Mouse (Mus musculus) hindlimb bud, embryonic 11.5 days (tissue): ENCODE results near the gene Myh7b.
"Not testable (repeated sequence)": the region's sequence is repeated elsewhere in the genome, so short reads cannot be mapped to it uniquely, and the experiment has no call there.

Experiments used
- DNase-seq: peaks from one replicate; pipeline ENCODE4 v3.0.0-alpha.2; 2012; ENCODE audit warnings: low read depth, low spot score; ENCODE audit errors: extremely low spot score

Gene Myh7b

DNA sequence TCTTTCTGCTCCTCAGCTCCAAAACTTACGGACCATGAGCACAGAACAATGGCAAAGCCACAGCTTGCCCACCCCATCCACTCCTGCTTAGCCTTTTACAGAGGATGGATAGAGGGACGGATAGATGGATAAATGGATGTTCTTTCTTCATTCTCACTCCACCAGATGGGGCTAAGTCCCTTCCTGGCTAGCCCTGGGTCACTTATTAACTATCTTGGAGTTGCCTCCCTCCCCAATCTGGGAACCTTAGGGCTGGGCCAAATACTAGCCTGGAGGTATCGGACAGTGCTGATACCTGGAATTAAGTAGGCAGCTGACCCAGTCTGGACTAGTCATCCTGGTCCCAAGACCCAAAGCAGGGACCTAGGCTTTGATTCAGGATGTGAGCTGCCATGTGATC, 7.3 kb upstream of the Myh7b start:
- DNase-seq, result no peak

- no peak for DNase-seq
These were observed 6.3 kb upstream of the Myh7b start for GRCm38 (mm10) chr2:155604560-155605235.

DNA sequence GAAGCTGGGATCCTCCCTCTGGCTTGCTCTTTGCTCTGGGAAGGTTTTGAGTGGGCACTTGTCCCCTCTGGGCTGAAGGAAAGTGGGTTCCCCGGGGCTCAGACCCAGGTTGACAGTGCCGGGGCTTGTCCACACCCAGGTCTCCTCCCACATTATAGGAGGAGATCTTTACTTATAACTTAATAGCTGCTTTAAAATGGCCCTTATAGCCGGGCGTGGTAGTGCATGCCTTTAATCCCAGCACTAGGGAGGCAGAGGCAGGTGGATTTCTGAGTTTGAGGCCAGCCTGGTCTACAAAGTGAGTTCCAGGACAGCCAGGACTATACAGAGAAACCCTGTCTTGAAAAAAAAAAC, 5.8 kb upstream of the Myh7b start:
- DNase-seq, result not testable (repeated sequence)

GRCm38 (mm10) chr2:155606360-155606759, 4.7 kb upstream of the Myh7b start:
- DNase-seq, result no peak

GRCm38 (mm10) chr2:155611834-155612550, 980 bp downstream of the Myh7b start:
- no peak for DNase-seq

- DNase-seq, result no peak
These were observed 2.3 kb downstream of the Myh7b start for GRCm38 (mm10) chr2:155613326-155613755.

GRCm38 (mm10) chr2:155613953-155614352, 2.9 kb downstream of the Myh7b start:
- no peak for DNase-seq

DNA sequence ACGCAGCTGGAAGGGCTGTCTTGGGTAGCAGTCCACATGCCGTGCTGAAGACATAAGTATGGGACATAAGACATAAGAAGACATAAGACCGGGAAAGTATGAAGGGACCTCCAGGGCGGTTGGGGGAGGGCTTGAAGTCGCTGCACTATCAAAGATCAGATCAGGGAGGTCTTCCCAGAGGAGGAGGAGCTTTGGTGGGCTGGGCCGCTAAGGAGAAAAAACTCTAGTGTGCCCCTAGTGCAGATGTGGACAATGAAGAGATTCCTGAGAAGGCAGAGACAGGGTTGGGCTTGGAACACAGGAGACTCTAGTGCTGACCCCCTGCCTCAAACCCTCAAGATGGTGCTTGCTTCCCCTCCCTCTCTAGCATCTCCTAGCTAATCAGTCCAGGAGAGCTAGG, 6.0 kb downstream of the Myh7b start:
- no peak for DNase-seq

DNA sequence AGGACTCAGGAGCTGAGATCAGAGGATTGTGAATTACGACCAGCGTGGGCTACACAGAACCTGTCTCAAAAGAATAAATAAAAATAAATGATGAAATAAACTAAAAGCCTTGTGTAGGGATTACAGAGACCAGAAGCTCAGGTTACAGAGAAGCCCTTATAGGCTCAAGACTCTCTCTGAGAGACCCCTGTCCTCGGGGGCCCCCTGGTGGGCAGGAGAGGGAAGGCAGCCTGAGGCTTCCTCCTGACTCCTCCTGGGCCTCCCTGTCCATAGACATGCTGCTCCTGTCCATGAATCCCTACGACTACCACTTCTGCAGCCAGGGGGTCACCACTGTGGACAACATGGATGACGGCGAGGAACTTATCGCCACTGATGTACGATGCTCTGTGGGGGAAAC, 8.8 kb downstream of the Myh7b start:
- DNase-seq, result peak; percentile 5

DNA sequence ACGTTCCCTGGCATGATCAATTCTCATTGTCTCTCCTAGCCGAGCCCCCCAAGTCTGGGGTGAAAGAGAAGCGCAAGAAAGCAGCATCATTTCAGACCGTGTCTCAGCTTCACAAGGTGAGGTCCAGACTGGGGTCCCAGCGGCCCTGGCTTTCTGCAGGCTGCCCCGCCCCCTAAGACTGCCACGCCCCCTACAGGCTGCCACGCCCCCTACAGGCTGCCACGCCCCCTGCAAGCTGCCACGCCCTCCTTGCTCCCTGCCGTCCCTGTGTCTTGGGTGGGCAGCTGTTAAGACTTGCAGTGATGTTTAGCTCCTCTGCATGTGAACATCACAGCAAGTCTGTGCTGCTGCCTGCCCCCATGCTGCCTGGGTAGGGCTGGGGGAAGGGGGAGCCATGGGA, 11.6 kb downstream of the Myh7b start:
- no peak for DNase-seq

- DNase-seq, result no peak
These were observed 13.0 kb downstream of the Myh7b start for GRCm38 (mm10) chr2:155623996-155624395.

DNA sequence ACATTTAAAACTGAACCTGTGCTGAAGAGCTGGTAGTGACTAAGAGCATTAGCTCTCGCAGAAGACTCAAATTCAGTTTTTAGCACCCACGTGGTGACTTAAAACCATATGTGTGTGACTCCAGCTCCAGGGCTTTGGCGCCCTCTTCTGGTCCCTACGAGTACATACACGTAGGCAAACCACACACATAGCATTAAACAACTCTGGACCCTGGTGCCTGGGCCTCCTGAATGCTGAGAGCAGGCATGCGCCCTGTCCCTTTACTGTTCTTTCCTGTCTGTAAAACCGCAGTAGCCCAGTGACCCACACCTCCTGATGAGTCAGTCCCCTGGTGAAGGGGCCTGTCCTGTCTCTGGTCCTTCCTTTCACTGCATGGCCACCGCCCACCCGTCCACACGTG, 13.7 kb downstream of the Myh7b start:
- peak; percentile 20 for DNase-seq

DNA sequence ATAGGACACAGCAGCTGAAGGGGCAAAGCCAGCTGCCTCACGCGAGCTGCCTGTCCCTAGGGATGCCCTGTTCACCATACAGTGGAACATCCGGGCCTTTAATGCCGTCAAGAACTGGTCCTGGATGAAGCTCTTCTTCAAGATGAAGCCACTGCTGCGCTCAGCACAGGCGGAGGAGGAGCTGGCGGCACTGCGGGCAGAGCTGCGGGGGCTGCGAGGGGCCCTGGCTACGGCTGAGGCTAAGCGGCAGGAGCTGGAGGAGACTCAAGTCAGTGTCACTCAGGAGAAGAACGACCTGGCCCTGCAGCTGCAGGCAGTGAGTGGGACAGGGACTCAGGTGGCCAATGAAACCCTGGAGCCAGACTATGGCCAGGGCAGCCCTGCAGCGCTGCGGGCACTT, 15.3 kb downstream of the Myh7b start:
- DNase-seq, result no peak

GRCm38 (mm10) chr2:155627030-155627738, 16.2 kb downstream of the Myh7b start:
- peak; percentile 70 for DNase-seq

- DNase-seq, result no peak
These were observed 17.1 kb downstream of the Myh7b start for GRCm38 (mm10) chr2:155628112-155628511.

GRCm38 (mm10) chr2:155628519-155628918, 17.5 kb downstream of the Myh7b start:
- no peak for DNase-seq

- no peak for DNase-seq
These were observed 18.2 kb downstream of the Myh7b start for GRCm38 (mm10) chr2:155629231-155629661.

- no peak for DNase-seq
These were observed 19.1 kb downstream of the Myh7b start for GRCm38 (mm10) chr2:155630153-155630552.

DNA sequence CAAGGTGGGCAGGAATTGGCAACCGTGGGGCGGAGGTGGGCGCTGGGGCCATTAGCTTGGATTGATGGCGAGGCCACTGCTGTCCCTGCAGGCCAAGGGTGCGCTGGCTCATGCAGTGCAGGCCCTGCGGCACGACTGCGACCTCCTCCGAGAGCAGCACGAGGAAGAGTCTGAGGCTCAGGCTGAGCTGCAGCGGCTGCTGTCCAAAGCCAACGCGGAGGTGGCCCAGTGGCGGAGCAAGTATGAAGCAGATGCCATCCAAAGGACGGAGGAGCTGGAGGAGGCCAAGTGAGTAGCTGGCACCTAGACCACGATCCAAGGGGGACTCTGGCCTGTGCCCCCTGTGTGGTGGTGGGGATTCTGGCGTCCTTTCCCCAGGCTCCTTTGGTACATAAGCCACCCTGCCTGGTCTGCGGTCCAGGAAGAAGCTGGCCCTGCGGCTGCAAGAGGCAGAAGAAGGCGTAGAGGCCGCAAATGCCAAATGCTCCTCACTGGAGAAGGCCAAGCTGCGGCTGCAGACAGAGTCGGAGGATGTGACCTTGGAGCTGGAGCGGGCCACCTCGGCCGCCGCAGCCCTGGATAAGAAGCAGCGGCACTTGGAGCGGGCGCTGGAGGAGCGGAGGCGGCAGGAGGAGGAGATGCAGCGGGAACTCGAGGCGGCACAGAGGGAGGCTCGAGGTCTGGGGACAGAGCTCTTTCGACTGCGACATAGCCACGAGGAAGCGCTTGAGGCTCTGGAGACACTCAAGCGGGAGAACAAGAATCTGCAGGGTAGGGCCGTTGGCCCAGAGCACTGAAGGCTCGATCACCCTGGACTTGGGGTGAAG, 19.8 kb downstream of the Myh7b start:
- DNase-seq, result no peak

GRCm38 (mm10) chr2:155632138-155632936, 21.3 kb downstream of the Myh7b start:
- DNase-seq, result no peak
